Mouse (Mus musculus): ENCODE data around the gene Cwc15.

The Cwc15 gene

GRCm38 (mm10) chr9:14548366-14548761 is 47.9 kb downstream of the Cwc15 start:
- DNase-seq = no peak

- DNase-seq = no peak
Observed at GRCm38 (mm10) chr9:14558332-14558731, 57.9 kb downstream of the Cwc15 start.

- no peak for DNase-seq
Observed at GRCm38 (mm10) chr9:14559430-14559829, 59.0 kb downstream of the Cwc15 start.

GRCm38 (mm10) chr9:14559996-14560395 is 59.6 kb downstream of the Cwc15 start:
- DNase-seq = no peak
